Comparison of ENCODE assay signal across 20 mouse cellular contexts in genomic region chr9:31610631-31611030, GRCm38 (mm10).
DNase-seq lines count a peak whose midpoint lies in the region; ATAC-seq and TF ChIP-seq lines count a peak whose summit lies in the region.
"Had no signal": no experiment of that assay in that cellular context is flagged by ENCODE, and none has a peak within 500 bp of the region (broad histone marks: within the 10 kb centered on the region; RNA-seq: fewer than 3 reads in every experiment).

No protein-coding gene starts in this region.

- WGBS in kidney, embryonic 14.5 days: 55% methylated on average over 4 of the region's 4 CpGs
- WGBS in kidney, postnatal 0 days: 44% methylated on average over 4 of the region's 4 CpGs

- H3K27ac ChIP-seq in kidney, embryonic 14.5 days (ENCODE audit: low read depth, low read length): no peak overlapping the region
- no peak overlapping the region for H3K27ac ChIP-seq in kidney, postnatal 0 days
- H3K27ac ChIP-seq: forebrain, embryonic 10.5 days; heart, adult 2 months; heart, embryonic 13.5 days; hindbrain, embryonic 14.5 days; liver, embryonic 13.5 days; macrophage; midbrain, embryonic 15.5 days; neural tube, embryonic 13.5 days had no signal

- TF ChIP-seq CTCF in kidney, postnatal 0 days (IDR thresholded peaks at IDR 0.05; ENCODE audit: low read depth): no peak

- no peak overlapping the region for H3K4me3 ChIP-seq in kidney, embryonic 14.5 days (ENCODE audit: low read length)
- H3K4me3 ChIP-seq in kidney, postnatal 0 days (replicated peaks; ENCODE audit: low read depth, low read length): no peak overlapping the region
- H3K4me3 ChIP-seq: forebrain, embryonic 10.5 days; heart, adult 2 months; heart, embryonic 13.5 days; liver, embryonic 13.5 days; midbrain, embryonic 15.5 days; myocyte; neural tube, embryonic 13.5 days had no signal

- H3K27me3 ChIP-seq in kidney, embryonic 14.5 days (ENCODE audit: control insufficient read depth, insufficient read depth, low read length): no peaks in the 10 kb centered on the region
- no peaks in the 10 kb centered on the region for H3K27me3 ChIP-seq in kidney, postnatal 0 days (ENCODE audit: insufficient read depth, low read length)
- H3K27me3 ChIP-seq: heart, embryonic 13.5 days; liver, embryonic 13.5 days; midbrain, embryonic 15.5 days; neural tube, embryonic 13.5 days had no signal

- H3K36me3 ChIP-seq in kidney, embryonic 14.5 days (ENCODE audit: control insufficient read depth, insufficient read depth, low read length): no peaks in the 10 kb centered on the region
- no peaks in the 10 kb centered on the region for H3K36me3 ChIP-seq in kidney, postnatal 0 days (ENCODE audit: insufficient read depth, low read length)
- H3K36me3 ChIP-seq: forebrain, embryonic 10.5 days; heart, embryonic 13.5 days; liver, embryonic 13.5 days; midbrain, embryonic 15.5 days; neural tube, embryonic 13.5 days had no signal

- H3K9ac ChIP-seq in kidney, embryonic 14.5 days (ENCODE audit: low read depth, low read length): no peak overlapping the region
- no peak overlapping the region for H3K9ac ChIP-seq in kidney, postnatal 0 days (ENCODE audit: low read depth, low read length)
- H3K9ac ChIP-seq: heart, embryonic 13.5 days; hindbrain, embryonic 14.5 days; liver, embryonic 13.5 days; midbrain, embryonic 15.5 days; neural tube, embryonic 13.5 days had no signal

- ATAC-seq in kidney, embryonic 14.5 days (ENCODE audit: low FRiP score, low TSS enrichment): no peak
- peak; percentile 71 for ATAC-seq in kidney, postnatal 0 days (replicated peaks; ENCODE audit: low FRiP score, low read depth)
- ATAC-seq: forebrain, embryonic 16.5 days; inflammation-experienced regulatory T-cells, adult 6 months; midbrain, embryonic 15.5 days had no signal

- no peaks in the 10 kb centered on the region for H3K9me3 ChIP-seq in kidney, embryonic 14.5 days (ENCODE audit: control insufficient read depth, low read length)
- no peaks in the 10 kb centered on the region for H3K9me3 ChIP-seq in kidney, postnatal 0 days (replicated peaks; ENCODE audit: low read length)
- H3K9me3 ChIP-seq: forebrain, embryonic 10.5 days; heart, embryonic 13.5 days; liver, embryonic 13.5 days; midbrain, embryonic 15.5 days; neural tube, embryonic 13.5 days had no signal

- H3K4me1 ChIP-seq in kidney, embryonic 14.5 days (ENCODE audit: control insufficient read depth, insufficient read depth, low read length): no peaks in the 10 kb centered on the region
- H3K4me1 ChIP-seq in kidney, postnatal 0 days (replicated peaks; ENCODE audit: insufficient read depth, low read length): no peaks in the 10 kb centered on the region
- H3K4me1 ChIP-seq: forebrain, embryonic 10.5 days; liver, embryonic 13.5 days; midbrain, embryonic 15.5 days; neural tube, embryonic 13.5 days had no signal

- no peak overlapping the region for H3K4me2 ChIP-seq in kidney, embryonic 14.5 days (replicated peaks; ENCODE audit: low read depth, low read length)
- H3K4me2 ChIP-seq in kidney, postnatal 0 days (ENCODE audit: low read length): no peak overlapping the region
- H3K4me2 ChIP-seq: heart, embryonic 13.5 days; hindbrain, embryonic 14.5 days; liver, embryonic 13.5 days; midbrain, embryonic 15.5 days; neural tube, embryonic 13.5 days had no signal

- DNase-seq in kidney, adult 8-10 months: peak; percentile 13 to 17
- peak; percentile 21 for DNase-seq in lung, postnatal 10 days
- no peak for DNase-seq in lung, adult 18-20 months
- peak; percentile 17 for DNase-seq in kidney, postnatal 0 days (ENCODE audit: low spot score)
- DNase-seq in yolk sac, embryonic 10.5 days (ENCODE audit: low spot score): peak; percentile 70
- DNase-seq in layer of hippocampus, postnatal 10 days (ENCODE audit: low spot score in 2 of 2): no peak
- DNase-seq: heart, adult 2 months; liver, embryonic 13.5 days; right cerebral cortex, postnatal 25 days; thymus, adult 18-20 months had no signal

Comparison
In these comparisons a context has a peak if more than half of its experiments do, and no peak if none do; other contexts are left out.
1. DNase-seq: peak in kidney, adult 8-10 months (2 of 2), lung, postnatal 10 days (single experiment), kidney, postnatal 0 days (single experiment) and yolk sac, embryonic 10.5 days (single experiment); none in lung, adult 18-20 months (0 of 2) and layer of hippocampus, postnatal 10 days (0 of 2).